Mouse (Mus musculus) bone marrow, adult 2 months (tissue): ENCODE measurements around the gene Pinlyp.

Experiments
- CTCF ChIP-seq: fragments of 200-500 bp; IDR thresholded peaks from 2 replicates; pipeline ENCODE4 v1.5.1; 2011; ENCODE audit warnings: low read length, control low read depth; ENCODE audit not compliant: control insufficient read depth, insufficient read depth
- POLR2A ChIP-seq: fragments of 200-500 bp; IDR thresholded peaks from 2 replicates; pipeline ENCODE4 v1.6.1; 2011; ENCODE audit warnings: low read depth, mild to moderate bottlenecking, control low read depth, low read length, borderline replicate concordance; ENCODE audit not compliant: control insufficient read depth

DNA sequence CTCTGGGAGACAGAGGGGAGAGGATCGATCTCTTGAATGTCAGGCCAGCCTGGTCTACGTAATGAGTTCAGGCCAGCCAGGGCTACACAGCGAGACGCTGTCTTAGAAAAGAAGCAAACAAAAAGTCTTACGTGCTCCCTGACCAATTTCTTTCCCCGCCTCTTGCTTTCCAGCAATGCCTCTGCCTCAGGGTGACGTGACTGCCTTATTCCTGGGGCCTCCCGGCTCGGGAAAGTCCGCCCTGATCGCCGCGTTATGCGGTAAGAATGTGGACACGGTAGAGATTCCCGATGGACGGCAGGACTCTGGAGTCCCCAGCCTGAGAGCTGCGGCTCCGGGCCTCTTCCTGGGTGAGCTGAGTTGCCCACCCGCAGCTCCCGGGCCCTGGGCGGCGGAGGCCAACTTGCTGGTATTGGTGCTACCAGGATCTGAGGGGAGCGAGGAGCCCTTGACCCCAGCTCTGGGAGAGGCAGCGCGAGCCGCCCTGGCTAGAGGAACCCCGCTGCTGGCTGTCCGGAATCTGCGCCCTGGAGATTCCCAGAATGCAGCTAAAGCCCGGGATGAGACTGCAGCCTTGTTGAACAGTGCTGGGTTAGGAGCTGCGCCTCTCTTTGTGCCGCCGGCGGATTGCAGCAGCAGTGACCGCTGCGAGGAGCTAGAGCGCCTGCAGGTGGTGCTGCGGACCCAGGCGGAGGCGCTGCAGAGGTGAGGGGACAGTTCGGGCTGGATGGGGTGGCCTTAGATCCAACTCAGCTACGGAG, 14.5 kb downstream of the Pinlyp start:
- TF ChIP-seq POLR2A: 0 out of 2 replicates have a peak, but pooled peaks have one; percentile 29
- TF ChIP-seq CTCF: peak; percentile 79
